Mouse (Mus musculus): Measurements from ENCODE around the gene Pitpnm2. TPM values are rescaled to one million over a fixed set of nuclear protein-coding genes. Genes with fewer than 3 reads are reported as not detected.

Gene Pitpnm2
- polyA plus RNA-seq, 1 experiment = 19.6 TPM

- H3K4me1 ChIP-seq (ENCODE audit: control insufficient read depth, insufficient read depth, insufficient read length, low read length) = no peaks in the 10 kb centered on the region; the same call in 1 of the 2 replicates
- H3K27me3 ChIP-seq (ENCODE audit: control insufficient read depth, insufficient read depth, low read length) = no peaks in the 10 kb centered on the region
- TF ChIP-seq CTCF (IDR thresholded peaks at IDR 0.05; ENCODE audit: extremely low read depth, insufficient read length, insufficient replicate concordance, low read depth, low read length) = no peak
- TF ChIP-seq POLR2A (IDR thresholded peaks at IDR 0.05; ENCODE audit: low read depth, low read length) = no peak
- H3K36me3 ChIP-seq (ENCODE audit: control insufficient read depth, insufficient read depth, low read length) = no peaks in the 10 kb centered on the region
- H3K27ac ChIP-seq (ENCODE audit: insufficient read depth, low read depth, low read length) = no peak overlapping the region
- 66% methylated on average over 9 of the region's 9 CpGs for WGBS
- H3K4me3 ChIP-seq (ENCODE audit: low read depth, low read length) = no peak overlapping the region; the same call in 1 of the 2 replicates
Measured at GRCm38 (mm10) chr5:124247986-124248626, 1.5 kb downstream of the Pitpnm2 start.

DNA sequence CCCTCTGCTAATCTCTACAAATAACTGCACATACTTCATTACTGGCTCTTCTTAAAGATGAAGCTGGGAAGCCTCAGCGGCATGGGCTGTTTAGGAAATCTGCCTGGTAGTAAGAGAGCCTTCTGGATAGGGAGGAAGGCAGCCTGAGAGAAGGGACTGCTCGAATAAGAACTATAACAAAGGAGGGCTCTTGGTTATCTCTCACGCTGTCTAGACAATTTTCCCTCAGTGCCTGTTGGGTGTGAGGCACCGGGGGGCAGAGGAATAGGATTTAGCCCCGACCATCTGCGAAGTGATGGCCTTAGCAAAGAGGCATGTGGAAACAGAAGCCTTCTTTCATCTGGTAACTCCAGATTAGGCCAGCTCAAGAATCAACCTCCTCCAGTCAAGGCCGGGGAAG is 2.3 kb downstream of the Pitpnm2 start:
- Histone ChIP-seq H3K27me3 (ENCODE audit: control insufficient read depth, insufficient read depth, low read length) (no peaks in the 10 kb centered on the region), H3K4me3 (ENCODE audit: low read depth, low read length) (no peak overlapping the region), H3K4me1 (ENCODE audit: control insufficient read depth, insufficient read depth, insufficient read length, low read length) (no peaks in the 10 kb centered on the region; the same call in 1 of the 2 replicates), H3K36me3 (ENCODE audit: control insufficient read depth, insufficient read depth, low read length) (no peaks in the 10 kb centered on the region), H3K27ac (ENCODE audit: insufficient read depth, low read depth, low read length) (no peak overlapping the region)
- no peak for TF ChIP-seq POLR2A (IDR thresholded peaks at IDR 0.05; ENCODE audit: low read depth, low read length)
- 84% methylated on average over 7 of the region's 7 CpGs for WGBS

- no peak for TF ChIP-seq CTCF (IDR thresholded peaks at IDR 0.05; ENCODE audit: extremely low read depth, insufficient read length, insufficient replicate concordance, low read depth, low read length)
- TF ChIP-seq POLR2A (IDR thresholded peaks at IDR 0.05; ENCODE audit: low read depth, low read length) = no peak
- 89% methylated on average over 7 of the region's 7 CpGs for WGBS
- Histone ChIP-seq H3K4me3 (ENCODE audit: low read depth, low read length) (no peak overlapping the region), H3K27me3 (ENCODE audit: control insufficient read depth, insufficient read depth, low read length) (no peaks in the 10 kb centered on the region), H3K36me3 (ENCODE audit: control insufficient read depth, insufficient read depth, low read length) (no peaks in the 10 kb centered on the region), H3K4me1 (ENCODE audit: control insufficient read depth, insufficient read depth, insufficient read length, low read length) (no peaks in the 10 kb centered on the region; the same call in 1 of the 2 replicates), H3K27ac (ENCODE audit: insufficient read depth, low read depth, low read length) (no peak overlapping the region)
Measured at GRCm38 (mm10) chr5:124244885-124245284, 4.7 kb downstream of the Pitpnm2 start.

GRCm38 (mm10) chr5:124244449-124244848 is 5.1 kb downstream of the Pitpnm2 start:
- H3K36me3 ChIP-seq (ENCODE audit: control insufficient read depth, insufficient read depth, low read length) = no peaks in the 10 kb centered on the region
- no peak for TF ChIP-seq CTCF (IDR thresholded peaks at IDR 0.05; ENCODE audit: extremely low read depth, insufficient read length, insufficient replicate concordance, low read depth, low read length)
- TF ChIP-seq POLR2A (IDR thresholded peaks at IDR 0.05; ENCODE audit: low read depth, low read length) = no peak
- no peak overlapping the region for H3K4me3 ChIP-seq (ENCODE audit: low read depth, low read length)
- H3K4me1 ChIP-seq (ENCODE audit: control insufficient read depth, insufficient read depth, insufficient read length, low read length) = no peaks in the 10 kb centered on the region; the same call in 1 of the 2 replicates
- 96% methylated on average over 8 of the region's 8 CpGs for WGBS
- no peaks in the 10 kb centered on the region for H3K27me3 ChIP-seq (ENCODE audit: control insufficient read depth, insufficient read depth, low read length)
- no peak overlapping the region for H3K27ac ChIP-seq (ENCODE audit: insufficient read depth, low read depth, low read length)

GRCm38 (mm10) chr5:124243236-124243901 is 6.2 kb downstream of the Pitpnm2 start:
- 92% methylated on average over 9 of the region's 9 CpGs for WGBS
- H3K4me1 ChIP-seq (ENCODE audit: control insufficient read depth, insufficient read depth, insufficient read length, low read length) = no peaks in the 10 kb centered on the region; the same call in 1 of the 2 replicates

DNA sequence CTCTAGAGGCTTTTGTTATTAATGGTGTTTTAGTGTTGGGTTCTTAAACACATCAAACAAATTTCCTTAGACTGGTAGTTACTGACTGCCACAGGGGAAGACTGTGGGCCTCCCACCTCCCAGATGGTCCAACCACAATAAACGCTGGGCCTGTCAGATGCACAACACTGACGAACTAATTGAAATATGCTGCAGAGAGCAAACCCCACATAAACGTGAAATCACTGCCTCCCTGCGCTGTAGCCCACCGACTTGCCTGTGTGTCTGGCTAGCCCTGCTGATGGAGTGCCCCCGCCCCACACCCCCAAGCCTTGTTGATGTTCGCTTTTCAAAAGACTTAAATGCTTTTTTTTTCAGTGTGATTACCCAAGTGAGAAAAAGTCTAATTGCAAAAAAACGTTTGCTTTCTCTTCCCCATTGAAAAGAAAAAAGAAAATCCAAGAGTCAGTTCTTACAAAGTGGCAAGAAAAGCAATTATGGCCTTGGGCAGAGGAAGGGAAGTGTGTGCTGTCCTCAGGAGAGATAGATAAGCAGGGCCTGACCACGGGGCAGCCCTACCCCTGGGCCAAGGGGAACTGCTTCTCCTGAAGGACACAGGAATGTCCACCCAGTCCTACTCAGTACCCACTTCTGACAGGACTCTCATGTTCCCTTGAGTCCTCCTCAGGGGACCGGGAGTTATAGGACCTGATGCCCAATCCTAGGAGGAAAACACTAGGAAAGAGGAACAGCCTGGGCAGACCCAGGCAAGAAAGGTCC is 7.7 kb downstream of the Pitpnm2 start:
- H3K27ac ChIP-seq (ENCODE audit: insufficient read depth, low read depth, low read length) = no peak overlapping the region
- WGBS = 68% methylated on average over 10 of the region's 10 CpGs

More at GRCm38 (mm10) chr5:124243236-124243901, 6.2 kb downstream of the Pitpnm2 start:
- TF ChIP-seq POLR2A (IDR thresholded peaks at IDR 0.05; ENCODE audit: low read depth, low read length) = no peak
- Histone ChIP-seq H3K36me3 (ENCODE audit: control insufficient read depth, insufficient read depth, low read length) (no peaks in the 10 kb centered on the region), H3K27me3 (ENCODE audit: control insufficient read depth, insufficient read depth, low read length) (no peaks in the 10 kb centered on the region), H3K27ac (ENCODE audit: insufficient read depth, low read depth, low read length) (no peak overlapping the region), H3K4me3 (ENCODE audit: low read depth, low read length) (no peak overlapping the region)

More for the DNA sequence above, 7.7 kb downstream of the Pitpnm2 start:
- H3K36me3 ChIP-seq (ENCODE audit: control insufficient read depth, insufficient read depth, low read length) = no peaks in the 10 kb centered on the region
- no peak overlapping the region for H3K4me3 ChIP-seq (ENCODE audit: low read depth, low read length)
- no peak for TF ChIP-seq CTCF (IDR thresholded peaks at IDR 0.05; ENCODE audit: extremely low read depth, insufficient read length, insufficient replicate concordance, low read depth, low read length)
- TF ChIP-seq POLR2A (IDR thresholded peaks at IDR 0.05; ENCODE audit: low read depth, low read length) = no peak
- H3K27me3 ChIP-seq (ENCODE audit: control insufficient read depth, insufficient read depth, low read length) = no peaks in the 10 kb centered on the region
- no peaks in the 10 kb centered on the region; the same call in 1 of the 2 replicates for H3K4me1 ChIP-seq (ENCODE audit: control insufficient read depth, insufficient read depth, insufficient read length, low read length)
